Mouse (Mus musculus): Measurements from ENCODE around the gene Teddm1a.

DNA sequence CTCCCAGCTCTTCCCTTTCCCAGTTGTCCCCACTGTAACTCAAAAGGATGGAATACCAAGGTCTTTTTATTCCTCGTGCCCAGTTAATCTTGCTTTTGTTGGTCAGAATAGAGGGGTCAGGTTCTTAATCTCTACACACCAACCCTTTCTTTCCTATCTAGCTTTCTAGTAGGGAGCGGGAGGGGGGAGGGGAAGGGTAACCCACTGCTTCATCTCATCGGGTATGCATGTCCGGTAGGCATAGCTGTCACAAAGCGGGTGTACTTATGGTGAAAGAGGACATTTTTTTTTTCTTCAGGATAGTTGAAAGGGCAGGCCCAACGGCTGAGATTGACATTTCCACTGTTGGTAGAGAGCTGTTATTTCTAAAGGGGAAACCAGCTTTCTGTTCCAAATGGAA lies 16.7 kb downstream of the Teddm1a start:
- TF ChIP-seq MAFK (IDR thresholded peaks at IDR 0.05; ENCODE audit: insufficient read depth, low read depth, low read length) (no peak), ZC3H11A (IDR thresholded peaks at IDR 0.05; ENCODE audit: borderline replicate concordance, low read depth, low read length) (no peak), ZNF384 (IDR thresholded peaks at IDR 0.05; ENCODE audit: low read depth, low read length) (no peak), HCFC1 (IDR thresholded peaks at IDR 0.05; ENCODE audit: borderline replicate concordance, insufficient read depth, low read length) (no peak)

All from ES-E14 (cell line).